Comparison of ENCODE assay signal across 21 mouse cellular contexts in the genomic region with DNA sequence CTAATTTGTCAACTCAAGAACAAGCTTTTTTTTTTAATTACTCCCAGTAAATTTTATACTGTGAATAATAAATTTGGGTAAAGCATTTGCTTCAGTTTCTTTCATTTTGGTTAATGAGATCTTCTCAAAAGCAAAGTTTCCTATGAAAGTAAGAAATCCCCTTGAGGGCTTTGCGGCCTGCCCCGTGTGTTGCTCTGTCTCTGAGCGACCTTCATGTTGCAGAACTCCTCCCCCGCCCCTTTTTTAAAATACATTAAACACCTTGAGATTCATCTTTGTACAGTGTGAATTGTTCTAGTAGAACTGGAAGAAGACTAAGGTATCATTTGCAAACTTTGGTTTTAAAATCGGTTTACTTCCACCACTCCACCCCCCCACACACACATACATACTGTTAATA.
DNase-seq lines count a peak whose midpoint lies in the region; ATAC-seq and TF ChIP-seq lines count a peak whose summit lies in the region.
"Had no signal": no experiment of that assay in that cellular context is flagged by ENCODE, and none has a peak within 500 bp of the region (broad histone marks: within the 10 kb centered on the region; RNA-seq: fewer than 3 reads in every experiment).

No protein-coding gene starts in this region.

- H3K4me1 ChIP-seq in midbrain, embryonic 11.5 days (ENCODE audit: control insufficient read depth, insufficient read depth, low read length) = no peaks in the 10 kb centered on the region
- no peaks in the 10 kb centered on the region for H3K4me1 ChIP-seq in midbrain, embryonic 13.5 days (replicated peaks)
- peaks cover 0 to 5% of the 10 kb centered on the region in 2 experiments; a peak in 1 of 4 replicates for H3K4me1 ChIP-seq in CH12.LX (ENCODE audit: control insufficient read depth in 1 of 2, insufficient read depth in 2 of 2)
- no peaks in the 10 kb centered on the region for H3K4me1 ChIP-seq in liver, postnatal 0 days (ENCODE audit: insufficient read depth)
- H3K4me1 ChIP-seq: embryonic facial prominence, embryonic 10.5 days; embryonic facial prominence, embryonic 12.5 days; forebrain, embryonic 13.5 days; forebrain, embryonic 15.5 days had no signal

- in situ Hi-C loops in CH12.LX (cut with MboI; ENCODE audit: low pct_ligation_motif_present, low pct_unique_long_range_greater_than_20kb, low sequenced_read_pairs) = no loop called here

- TF ChIP-seq POLR2A in CH12.LX (IDR thresholded peaks at IDR 0.05; ENCODE audit: low read depth, low read length) = no peak

- no peaks in the 10 kb centered on the region for H3K27me3 ChIP-seq in midbrain, embryonic 11.5 days (ENCODE audit: control insufficient read depth, insufficient read depth, low read length)
- H3K27me3 ChIP-seq in midbrain, embryonic 13.5 days = no peaks in the 10 kb centered on the region
- no peaks in the 10 kb centered on the region for H3K27me3 ChIP-seq in CH12.LX (replicated peaks)
- H3K27me3 ChIP-seq in liver, postnatal 0 days (ENCODE audit: insufficient read depth, low read length) = no peaks in the 10 kb centered on the region
- H3K27me3 ChIP-seq: embryonic facial prominence, embryonic 12.5 days; forebrain, embryonic 13.5 days; forebrain, embryonic 15.5 days had no signal

- no peaks in the 10 kb centered on the region for H3K9me3 ChIP-seq in midbrain, embryonic 11.5 days (ENCODE audit: control insufficient read depth, low read length)
- H3K9me3 ChIP-seq in midbrain, embryonic 13.5 days = no peaks in the 10 kb centered on the region
- no peaks in the 10 kb centered on the region for H3K9me3 ChIP-seq in CH12.LX (replicated peaks; ENCODE audit: low read length)
- no peaks in the 10 kb centered on the region for H3K9me3 ChIP-seq in liver, postnatal 0 days (ENCODE audit: low read length)
- H3K9me3 ChIP-seq: embryonic facial prominence, embryonic 10.5 days; embryonic facial prominence, embryonic 12.5 days; forebrain, embryonic 13.5 days; forebrain, embryonic 15.5 days had no signal

- TF ChIP-seq EP300 in CH12.LX (IDR thresholded peaks at IDR 0.05; ENCODE audit: low read length) = no peak; the same call in 1 of the 2 replicates
- TF ChIP-seq EP300 in liver, postnatal 0 days (IDR thresholded peaks at IDR 0.05; ENCODE audit: low read depth) = no peak

- no peak for TF ChIP-seq RAD21 in CH12.LX (IDR thresholded peaks at IDR 0.05; ENCODE audit: low read depth, low read length)

- WGBS in midbrain, embryonic 11.5 days = 93% methylated on average over 5 of the region's 5 CpGs
- WGBS in midbrain, embryonic 13.5 days = 92% methylated on average over 5 of the region's 5 CpGs
- 83% methylated on average over 5 of the region's 5 CpGs for WGBS in liver, postnatal 0 days (ENCODE audit: insufficient replicate concordance)

- no peak overlapping the region for H3K4me2 ChIP-seq in midbrain, embryonic 11.5 days
- H3K4me2 ChIP-seq in midbrain, embryonic 13.5 days (replicated peaks) = no peak overlapping the region
- no peak overlapping the region for H3K4me2 ChIP-seq in CH12.LX (ENCODE audit: insufficient read depth, low read depth, poor library complexity, severe bottlenecking)
- H3K4me2 ChIP-seq in liver, postnatal 0 days (ENCODE audit: low read depth, low read length) = no peak overlapping the region
- H3K4me2 ChIP-seq: embryonic facial prominence, embryonic 12.5 days; forebrain, embryonic 13.5 days; forebrain, embryonic 15.5 days had no signal

- ATAC-seq in midbrain, embryonic 11.5 days (ENCODE audit: low FRiP score) = no peak
- ATAC-seq in midbrain, embryonic 13.5 days = no peak
- no peak for ATAC-seq in liver, postnatal 0 days
- ATAC-seq: forebrain, embryonic 13.5 days; forebrain, embryonic 15.5 days; forebrain, postnatal 0 days had no signal

- H3K4me3 ChIP-seq in midbrain, embryonic 11.5 days (ENCODE audit: low read depth, low read length) = no peak overlapping the region
- H3K4me3 ChIP-seq in midbrain, embryonic 13.5 days (replicated peaks) = no peak overlapping the region
- H3K4me3 ChIP-seq in CH12.LX (replicated peaks in 1 of 3; ENCODE audit: low read depth in 2 of 3, low read length in 2 of 3, poor library complexity in 1 of 3) = no peak overlapping the region
- no peak overlapping the region for H3K4me3 ChIP-seq in liver, postnatal 0 days (ENCODE audit: low read depth, low read length)
- H3K4me3 ChIP-seq: embryonic facial prominence, embryonic 10.5 days; embryonic facial prominence, embryonic 12.5 days; forebrain, embryonic 13.5 days; forebrain, embryonic 15.5 days had no signal

- H3K36me3 ChIP-seq in midbrain, embryonic 11.5 days (ENCODE audit: control insufficient read depth, insufficient read depth, low read length) = no peaks in the 10 kb centered on the region
- peaks cover 11% of the 10 kb centered on the region; the same call in 1 of the 2 replicates for H3K36me3 ChIP-seq in midbrain, embryonic 13.5 days
- no peaks in the 10 kb centered on the region for H3K36me3 ChIP-seq in CH12.LX (replicated peaks in 1 of 2; ENCODE audit: control insufficient read depth in 1 of 2, insufficient read depth in 1 of 2, low read length in 1 of 2)
- no peaks in the 10 kb centered on the region for H3K36me3 ChIP-seq in liver, postnatal 0 days (replicated peaks; ENCODE audit: insufficient read depth, low read length)
- H3K36me3 ChIP-seq: embryonic facial prominence, embryonic 10.5 days; embryonic facial prominence, embryonic 12.5 days; forebrain, embryonic 15.5 days had no signal

- no peak overlapping the region for H3K9ac ChIP-seq in midbrain, embryonic 11.5 days (ENCODE audit: low read length)
- H3K9ac ChIP-seq in midbrain, embryonic 13.5 days (replicated peaks) = no peak overlapping the region
- no peak overlapping the region for H3K9ac ChIP-seq in CH12.LX (ENCODE audit: insufficient read depth, low read depth)
- no peak overlapping the region for H3K9ac ChIP-seq in liver, postnatal 0 days (replicated peaks)
- H3K9ac ChIP-seq: embryonic facial prominence, embryonic 12.5 days; forebrain, embryonic 13.5 days; forebrain, embryonic 15.5 days; forebrain, postnatal 0 days had no signal

- peak; percentile 12 for DNase-seq in midbrain, embryonic 11.5 days (ENCODE audit: low spot score, missing footprints)
- DNase-seq in CH12.LX (ENCODE audit: extremely low read depth) = peak; percentile 40
- peak; percentile 20 for DNase-seq in induced T-regulatory cell, adult 2 months (ENCODE audit: low read depth)
- DNase-seq in urinary bladder, postnatal 10 days (ENCODE audit: low spot score) = no peak
- no peak for DNase-seq in urinary bladder, postnatal 36 days (ENCODE audit: low spot score in 2 of 2)
- DNase-seq in liver, postnatal 0 days = no peak
- DNase-seq: adrenal gland, adult 8-10 months; adrenal gland, postnatal 14 days; adrenal gland, postnatal 36 days; B cell, adult 2 months; cerebellum, adult 11-12 months; cerebellum, adult 2 months; cerebellum, adult 9-10 months; cerebellum, postnatal 10 days; cerebellum, postnatal 25 days; forebrain, postnatal 0 days had no signal

- no peak overlapping the region for H3K27ac ChIP-seq in midbrain, embryonic 11.5 days (ENCODE audit: low read depth, low read length)
- no peak overlapping the region for H3K27ac ChIP-seq in midbrain, embryonic 13.5 days
- no peak overlapping the region for H3K27ac ChIP-seq in CH12.LX (ENCODE audit: insufficient read depth, low read depth)
- no peak overlapping the region for H3K27ac ChIP-seq in liver, postnatal 0 days (ENCODE audit: low read depth)
- H3K27ac ChIP-seq: embryonic facial prominence, embryonic 10.5 days; embryonic facial prominence, embryonic 12.5 days; forebrain, embryonic 13.5 days; forebrain, embryonic 15.5 days had no signal

- H3K79me2 ChIP-seq in CH12.LX (replicated peaks; ENCODE audit: control insufficient read depth, extremely low read depth, insufficient read depth, poor library complexity, severe bottlenecking) = no peaks in the 10 kb centered on the region

- TF ChIP-seq CTCF in CH12.LX (conservative IDR thresholded peaks at IDR 0.05 in 1 of 2, IDR thresholded peaks at IDR 0.05 in 1 of 2; ENCODE audit: low read depth in 2 of 2, low read length in 2 of 2) = no peak
- TF ChIP-seq CTCF in liver, postnatal 0 days (IDR thresholded peaks at IDR 0.05; ENCODE audit: low read depth) = no peak

- dilution Hi-C loops in CH12.LX (cut with MboI; ENCODE audit: extremely low pct_ligation_motif_present, extremely low pct_unique_long_range_greater_than_20kb, low sequenced_read_pairs) = no loop called here

TF ChIP-seq in CH12.LX, 34 proteins besides CTCF, POLR2A, EP300 and RAD21:
- TF ChIP-seq GABPA (IDR thresholded peaks at IDR 0.05; ENCODE audit: insufficient replicate concordance, low read depth, low read length) = no peak
- no peak for TF ChIP-seq SMC3 (IDR thresholded peaks at IDR 0.05; ENCODE audit: low read depth, low read length)
- TF ChIP-seq USF2 (conservative IDR thresholded peaks at IDR 0.05; ENCODE audit: low read depth, low read length) = no peak
- TF ChIP-seq IRF4 (IDR thresholded peaks at IDR 0.05; ENCODE audit: low read depth, low read length) = peak; percentile 39; the same call in 1 of the 2 replicates
- peak; percentile 26; the same call in 1 of the 2 replicates for TF ChIP-seq ETS1 (conservative IDR thresholded peaks at IDR 0.05; ENCODE audit: low read depth, low read length)
- no peak for TF ChIP-seq JUND (conservative IDR thresholded peaks at IDR 0.05; ENCODE audit: low read depth, low read length)
TF ChIP-seq in CH12.LX: peak in this region for 2.

Comparison
In these comparisons a context has a peak if more than half of its experiments do, and no peak if none do; other contexts are left out.
1. DNase-seq: peak in midbrain, embryonic 11.5 days (single experiment), CH12.LX (single experiment) and induced T-regulatory cell, adult 2 months (single experiment); none in urinary bladder, postnatal 10 days (single experiment), urinary bladder, postnatal 36 days (0 of 2) and liver, postnatal 0 days (single experiment).